Mouse (Mus musculus) myocyte (in vitro differentiated cells): ENCODE data around the gene Glis1. TPM values are rescaled to one million over a fixed set of nuclear protein-coding genes. Genes with fewer than 3 reads are reported as not detected.

Experiments used
- H3K27me3 ChIP-seq: one replicate; pipeline ENCODE4 v1.6.1; 2011; ENCODE audit not compliant: control insufficient read depth, insufficient read depth, insufficient read length
- H3K36me3 ChIP-seq: one replicate; pipeline ENCODE4 v1.6.1; 2011; ENCODE audit not compliant: control insufficient read depth, insufficient read depth
- H3K4me2 ChIP-seq: one replicate; pipeline ENCODE4 v1.6.1; 2011; ENCODE audit warnings: low read depth, control low read depth
- H3K4me3 ChIP-seq: one replicate; pipeline ENCODE4 v1.5.1; 2011; ENCODE audit warnings: mild to moderate bottlenecking, control low read depth, moderate library complexity
- H3K79me2 ChIP-seq: one replicate; pipeline ENCODE4 v1.6.1; 2011; ENCODE audit not compliant: control insufficient read depth, insufficient read depth
- H3ac ChIP-seq: one replicate; pipeline ENCODE4 v1.6.1; 2011; ENCODE audit not compliant: control insufficient read depth, insufficient read length
- CEBPB ChIP-seq: IDR thresholded peaks from 2 replicates; pipeline ENCODE4 v1.6.1; 2011; ENCODE audit warnings: mild to moderate bottlenecking, moderate library complexity; ENCODE audit not compliant: poor library complexity, insufficient read depth, severe bottlenecking
- E2F4 ChIP-seq: IDR thresholded peaks from one replicate; pipeline ENCODE4 v1.6.1; 2011; ENCODE audit warnings: mild to moderate bottlenecking, control low read depth, moderate library complexity; ENCODE audit not compliant: insufficient read depth
- MAX ChIP-seq: IDR thresholded peaks from one replicate; pipeline ENCODE4 v1.6.1; 2011; ENCODE audit warnings: low read depth, mild to moderate bottlenecking, control low read depth
- MYOD1 ChIP-seq, 3 experiments: IDR thresholded peaks; one replicate each; pipeline ENCODE4 v1.6.1; 2011; ENCODE audit warnings: control low read depth in 2 of 3, low read depth in 2 of 3, mild to moderate bottlenecking in 2 of 3, moderate library complexity in 1 of 3; ENCODE audit not compliant: insufficient read length in 2 of 3, control insufficient read depth in 1 of 3
- MYOG ChIP-seq, 3 experiments: IDR thresholded peaks; one replicate each; pipeline ENCODE4 v1.6.1; 2011; ENCODE audit warnings: control low read depth in 2 of 3, low read depth in 2 of 3, mild to moderate bottlenecking in 2 of 3; ENCODE audit not compliant: insufficient read length in 2 of 3, control insufficient read depth in 1 of 3, insufficient read depth in 1 of 3
- POLR2A ChIP-seq: IDR thresholded peaks from one replicate; pipeline ENCODE4 v1.6.1; 2011; ENCODE audit warnings: low read depth, mild to moderate bottlenecking, control low read depth, moderate library complexity; ENCODE audit not compliant: insufficient read length
- POLR2AphosphoS2 ChIP-seq: IDR thresholded peaks from one replicate; pipeline ENCODE4 v1.6.1; 2011; ENCODE audit warnings: low read depth, control low read depth; ENCODE audit not compliant: insufficient read length
- REST ChIP-seq: IDR thresholded peaks from one replicate; pipeline ENCODE4 v1.6.1; 2011; ENCODE audit warnings: mild to moderate bottlenecking, control low read depth, moderate library complexity; ENCODE audit not compliant: insufficient read depth, insufficient read length
- SRF ChIP-seq: IDR thresholded peaks from one replicate; pipeline ENCODE4 v1.6.1; 2011; ENCODE audit warnings: low read depth; ENCODE audit not compliant: control insufficient read depth, insufficient read length
- TCF12 ChIP-seq: IDR thresholded peaks from one replicate; pipeline ENCODE4 v1.6.1; 2011; ENCODE audit warnings: mild to moderate bottlenecking, control low read depth; ENCODE audit not compliant: poor library complexity, insufficient read depth, severe bottlenecking
- TCF3 ChIP-seq: IDR thresholded peaks from one replicate; pipeline ENCODE4 v1.6.1; 2011; ENCODE audit warnings: low read depth, control low read depth; ENCODE audit not compliant: insufficient read length
- USF1 ChIP-seq: IDR thresholded peaks from one replicate; pipeline ENCODE4 v1.6.1; 2011; ENCODE audit warnings: low read depth, mild to moderate bottlenecking, control low read depth, moderate library complexity
- polyA plus RNA-seq: library from polyadenylated mRNA; unstranded; fragments of >200 nt; fragmentation: generic; extraction: Trizol; gene quantifications from one replicate; pipeline ENCODE4 v1.2.1, GENCODE M21; 2012; ENCODE audit warnings: missing spikeins

The Glis1 gene
- polyA plus RNA-seq, 1 experiment = 0.35 TPM

GRCm38 (mm10) chr4:107668514-107668913 is 234.1 kb downstream of the Glis1 start:
- TF ChIP-seq E2F4 (no peak), MYOG (IDR thresholded peaks at IDR 0.05; ENCODE audit: control insufficient read depth in 1 of 3, insufficient read depth in 1 of 3, insufficient read length in 2 of 3, low read depth in 2 of 3) (no peak), SRF (no peak), POLR2AphosphoS2 (no peak), CEBPB (no peak), MYOD1 (IDR thresholded peaks at IDR 0.05; ENCODE audit: control insufficient read depth in 1 of 3, insufficient read length in 2 of 3, low read depth in 2 of 3) (no peak), TCF12 (no peak), POLR2A (no peak)
- no peak overlapping the region for H3K4me3 ChIP-seq

GRCm38 (mm10) chr4:107670731-107671130 is 236.3 kb downstream of the Glis1 start:
- Histone ChIP-seq H3K4me3 (no peak overlapping the region), H3K36me3 (no peaks in the 10 kb centered on the region), H3K79me2 (no peaks in the 10 kb centered on the region), H3K4me2 (no peak overlapping the region), H3ac (no peak overlapping the region), H3K27me3 (peaks cover 75% of the 10 kb centered on the region)
- TF ChIP-seq POLR2A (no peak), TCF12 (no peak), POLR2AphosphoS2 (no peak), TCF3 (no peak), MYOD1 (IDR thresholded peaks at IDR 0.05; ENCODE audit: control insufficient read depth in 1 of 3, insufficient read length in 2 of 3, low read depth in 2 of 3) (no peak), MAX (no peak), E2F4 (no peak), REST (no peak), USF1 (no peak), MYOG (IDR thresholded peaks at IDR 0.05; ENCODE audit: control insufficient read depth in 1 of 3, insufficient read depth in 1 of 3, insufficient read length in 2 of 3, low read depth in 2 of 3) (no peak), CEBPB (no peak), SRF (no peak)

More at GRCm38 (mm10) chr4:107668514-107668913, 234.1 kb downstream of the Glis1 start:
- no peak overlapping the region for H3ac ChIP-seq
- peaks cover 56% of the 10 kb centered on the region for H3K27me3 ChIP-seq
- H3K4me2 ChIP-seq = no peak overlapping the region
- H3K36me3 ChIP-seq = no peaks in the 10 kb centered on the region
- no peaks in the 10 kb centered on the region for H3K79me2 ChIP-seq

- H3K27me3 ChIP-seq = peaks cover 85% of the 10 kb centered on the region
- no peak overlapping the region for H3ac ChIP-seq
- no peak for TF ChIP-seq POLR2A
- no peak for TF ChIP-seq CEBPB
- no peak for TF ChIP-seq SRF
- no peak for TF ChIP-seq TCF12
- no peak for TF ChIP-seq MYOG (IDR thresholded peaks at IDR 0.05; ENCODE audit: control insufficient read depth in 1 of 3, insufficient read depth in 1 of 3, insufficient read length in 2 of 3, low read depth in 2 of 3)
- TF ChIP-seq MAX = no peak
- no peak for TF ChIP-seq REST
- no peak for TF ChIP-seq E2F4
- TF ChIP-seq MYOD1 (IDR thresholded peaks at IDR 0.05; ENCODE audit: control insufficient read depth in 1 of 3, insufficient read length in 2 of 3, low read depth in 2 of 3) = no peak
- TF ChIP-seq USF1 = no peak
- H3K4me3 ChIP-seq = no peak overlapping the region
- no peaks in the 10 kb centered on the region for H3K36me3 ChIP-seq
- H3K4me2 ChIP-seq = no peak overlapping the region
- no peaks in the 10 kb centered on the region for H3K79me2 ChIP-seq
Observed at GRCm38 (mm10) chr4:107673638-107674321, 239.4 kb downstream of the Glis1 start.

DNA sequence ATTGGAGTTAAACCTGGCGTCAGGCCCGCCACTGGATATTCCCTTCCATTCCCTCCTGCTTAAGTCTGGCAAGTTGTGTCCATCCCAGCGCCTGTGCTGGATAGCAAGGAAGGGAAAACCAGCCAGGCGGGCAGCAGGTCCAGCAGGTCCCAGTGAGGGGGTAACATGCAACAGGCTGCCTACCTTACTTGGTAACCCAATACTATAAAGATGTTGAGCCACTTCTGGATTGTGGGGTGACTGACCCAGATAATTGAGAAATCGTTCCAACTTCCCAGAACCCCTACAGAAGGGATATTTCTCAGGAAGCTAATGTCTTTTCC is 239.9 kb downstream of the Glis1 start:
- no peaks in the 10 kb centered on the region for H3K79me2 ChIP-seq
- no peak overlapping the region for H3K4me3 ChIP-seq
- no peaks in the 10 kb centered on the region for H3K36me3 ChIP-seq
- H3ac ChIP-seq = no peak overlapping the region
- TF ChIP-seq REST (no peak), SRF (no peak), USF1 (no peak), CEBPB (no peak), TCF12 (no peak), E2F4 (no peak), MAX (no peak), MYOG (IDR thresholded peaks at IDR 0.05; ENCODE audit: control insufficient read depth in 1 of 3, insufficient read depth in 1 of 3, insufficient read length in 2 of 3, low read depth in 2 of 3) (no peak), POLR2A (no peak), POLR2AphosphoS2 (no peak), TCF3 (no peak), MYOD1 (IDR thresholded peaks at IDR 0.05; ENCODE audit: control insufficient read depth in 1 of 3, insufficient read length in 2 of 3, low read depth in 2 of 3) (no peak)
- peaks cover 85% of the 10 kb centered on the region for H3K27me3 ChIP-seq
- no peak overlapping the region for H3K4me2 ChIP-seq
